Mouse (Mus musculus) adrenal gland, postnatal 36 days (tissue): ENCODE measurements around the gene 4632433K11Rik. TPM values are rescaled to one million over a fixed set of nuclear protein-coding genes. Genes with fewer than 3 reads are reported as not detected.
"Not testable (repeated sequence)": the region's sequence is repeated elsewhere in the genome, so short reads cannot be mapped to it uniquely, and the experiment has no call there.

Experiments used
- DNase-seq, 2 experiments: peaks; one replicate each; pipeline ENCODE4 v3.0.0; 2021; ENCODE audit warnings: mixed read lengths in 1 of 2
- total RNA-seq, 2 experiments: library from RNA; stranded (reverse); gene quantifications; 2 replicates each; pipeline ENCODE4 v1.2.3; 2021

4632433K11Rik gene
- total RNA-seq, 2 experiments from 2014 or later = not detected

DNA sequence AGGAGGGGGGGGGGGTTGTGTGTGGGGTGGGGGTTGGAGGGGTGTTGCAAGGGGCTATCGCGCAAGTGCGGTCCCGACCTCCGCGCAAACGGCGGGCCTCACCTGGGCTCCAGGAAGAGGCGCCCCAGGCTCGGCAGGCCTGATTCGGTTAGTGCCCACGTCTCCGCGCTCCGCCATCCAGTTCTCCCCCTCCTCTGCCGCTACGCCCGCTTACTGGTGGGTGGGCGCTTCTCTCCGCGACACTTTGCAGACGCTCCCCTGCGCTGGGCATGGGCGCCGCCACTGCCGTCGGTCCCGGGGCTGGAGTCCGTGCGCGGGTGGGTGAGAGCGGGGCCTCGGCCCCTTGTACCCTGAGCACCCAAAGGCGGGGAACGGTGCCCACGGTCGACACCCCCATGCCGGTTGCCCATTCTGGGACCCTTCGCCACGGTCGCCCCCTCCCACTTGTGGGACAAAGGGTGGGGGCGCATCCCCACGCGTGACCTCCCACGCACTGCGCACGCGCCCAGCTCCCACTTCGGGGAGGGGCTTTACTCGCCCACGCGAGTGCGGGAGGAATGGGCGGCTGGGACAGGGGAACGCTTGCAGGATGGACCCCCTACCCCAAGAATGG lies 22.8 kb downstream of the 4632433K11Rik start:
- DNase-seq = no peak

GRCm38 (mm10) chr7:5057381-5057780 lies 23.5 kb downstream of the 4632433K11Rik start:
- no peak for DNase-seq

GRCm38 (mm10) chr7:5057804-5058203 lies 23.9 kb downstream of the 4632433K11Rik start:
- no peak for DNase-seq

- no peak for DNase-seq
Measured at GRCm38 (mm10) chr7:5058631-5059030, 24.7 kb downstream of the 4632433K11Rik start.

- no peak for DNase-seq
Measured at GRCm38 (mm10) chr7:5059421-5059820, 25.5 kb downstream of the 4632433K11Rik start.

GRCm38 (mm10) chr7:5060239-5060731 lies 26.4 kb downstream of the 4632433K11Rik start:
- peak; percentile 83 to 89 for DNase-seq

GRCm38 (mm10) chr7:5060944-5061773 lies 27.2 kb downstream of the 4632433K11Rik start:
- DNase-seq = peak; percentile 97 to 98

DNA sequence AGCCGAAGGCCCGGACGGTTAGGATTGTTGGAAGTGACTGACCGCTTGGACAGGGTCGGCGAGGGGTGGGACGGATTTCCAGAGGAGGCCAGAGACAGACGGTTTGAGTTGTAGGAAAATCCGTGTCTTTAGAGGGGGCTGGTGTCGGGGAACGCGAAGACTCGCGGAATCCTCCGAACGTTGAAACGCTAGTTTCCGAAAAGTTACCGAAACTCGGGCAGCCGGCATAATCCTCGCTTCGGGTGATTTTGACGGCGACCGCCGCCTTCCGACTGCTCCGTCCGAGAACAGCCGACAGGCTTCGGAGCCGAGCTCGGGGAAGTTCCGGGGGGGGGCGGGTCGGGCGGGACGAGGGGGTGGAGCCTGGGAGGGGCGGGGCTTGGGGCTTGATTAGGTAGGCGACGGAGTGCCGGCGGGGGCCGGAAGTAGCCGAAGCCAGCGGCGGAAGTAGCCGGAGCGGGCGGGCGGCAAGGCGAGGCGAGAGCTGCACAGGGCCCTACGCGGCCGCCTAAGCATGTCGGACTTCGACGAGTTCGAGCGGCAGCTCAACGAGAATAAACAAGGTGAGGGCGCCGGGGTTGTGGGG lies 27.9 kb downstream of the 4632433K11Rik start, which contains the start of gene U2af2:
Gene U2af2, plus strand, starts transcription at position 370 of the 586 bp plus-strand sequence.
- DNase-seq = peak; percentile 95 to 98

DNA sequence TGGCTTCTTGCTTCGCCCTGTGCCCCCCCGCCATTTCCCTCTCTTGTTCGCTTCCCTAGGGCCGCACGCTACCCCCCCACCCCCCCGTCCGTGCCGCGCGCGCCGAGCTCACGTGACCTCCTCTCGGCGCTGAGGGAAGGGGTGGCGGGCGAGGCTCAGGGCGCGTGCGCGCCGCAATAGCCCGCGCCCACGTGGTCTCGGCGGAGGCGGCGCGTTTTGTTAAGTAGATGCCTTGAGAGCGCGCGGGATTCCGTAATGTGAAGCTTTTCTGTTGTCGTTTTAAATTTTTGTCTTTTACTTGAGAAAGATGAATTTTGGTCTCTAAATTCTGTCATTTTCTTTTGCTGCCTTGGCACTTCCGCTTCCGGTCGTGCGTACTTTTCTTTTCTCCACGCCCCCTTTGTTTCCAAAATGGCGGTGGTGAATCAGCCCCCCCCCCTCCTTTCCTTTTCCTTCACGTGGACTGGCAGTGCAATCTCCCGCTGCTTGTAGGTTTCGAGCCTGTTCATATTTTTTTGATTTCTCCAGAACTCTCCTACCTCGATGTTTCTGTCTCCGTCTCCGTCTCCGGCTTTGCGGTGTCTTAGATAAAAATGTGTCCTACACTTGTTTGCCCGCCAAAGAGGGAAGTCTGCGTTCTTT lies 28.6 kb downstream of the 4632433K11Rik start:
- DNase-seq = peak; percentile 77 to 80

GRCm38 (mm10) chr7:5064886-5065285 lies 31.0 kb downstream of the 4632433K11Rik start:
- DNase-seq = no peak

- DNase-seq = no peak
Measured at GRCm38 (mm10) chr7:5073586-5073985, 39.7 kb downstream of the 4632433K11Rik start.

DNA sequence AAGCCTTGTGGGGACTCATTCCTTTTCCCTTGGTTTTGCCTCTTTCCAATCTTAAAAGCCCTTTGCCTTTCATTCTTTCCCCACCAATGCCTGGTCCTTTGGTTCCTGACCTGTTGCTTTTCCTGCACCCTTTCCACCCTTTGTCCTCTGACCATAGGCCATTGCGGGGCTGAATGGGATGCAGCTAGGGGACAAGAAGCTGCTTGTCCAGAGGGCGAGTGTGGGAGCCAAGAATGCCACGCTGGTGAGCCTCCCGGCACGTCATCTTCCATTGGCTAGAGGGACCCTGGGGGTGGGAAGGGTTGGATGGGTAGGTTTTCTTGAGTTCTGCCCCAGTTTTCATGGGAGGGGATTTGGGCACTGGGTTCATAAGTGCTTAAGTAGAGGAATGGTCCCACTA lies 41.1 kb downstream of the 4632433K11Rik start:
- no peak for DNase-seq

DNA sequence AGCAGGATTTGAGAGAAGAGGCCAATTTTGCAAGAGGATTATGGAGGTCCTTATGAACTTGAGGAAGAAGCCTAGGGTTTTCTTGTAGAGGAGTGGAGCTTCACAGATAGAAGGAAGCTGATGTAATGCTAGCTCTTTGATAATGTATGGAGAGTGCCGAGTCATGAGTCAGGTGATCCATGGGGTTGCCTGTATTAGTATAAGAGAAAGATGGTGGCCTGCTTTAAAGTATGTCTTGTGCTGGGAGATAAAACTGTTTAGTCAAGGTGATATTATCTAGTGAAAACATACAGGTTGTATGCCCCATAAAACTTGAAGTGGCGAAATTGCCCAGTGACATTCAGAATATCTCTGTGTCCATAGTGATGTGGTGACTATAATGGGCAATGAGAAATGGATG lies 43.0 kb downstream of the 4632433K11Rik start:
- no peak for DNase-seq

- not testable (repeated sequence) for DNase-seq
Measured at GRCm38 (mm10) chr7:5079365-5080009, 45.6 kb downstream of the 4632433K11Rik start.

- peak; percentile 98 to 99 for DNase-seq
Measured at GRCm38 (mm10) chr7:5080010-5080751, 46.3 kb downstream of the 4632433K11Rik start, which contains the start of gene Epn1. Gene Epn1, plus strand, starts transcription at chr7:5080235.

DNA sequence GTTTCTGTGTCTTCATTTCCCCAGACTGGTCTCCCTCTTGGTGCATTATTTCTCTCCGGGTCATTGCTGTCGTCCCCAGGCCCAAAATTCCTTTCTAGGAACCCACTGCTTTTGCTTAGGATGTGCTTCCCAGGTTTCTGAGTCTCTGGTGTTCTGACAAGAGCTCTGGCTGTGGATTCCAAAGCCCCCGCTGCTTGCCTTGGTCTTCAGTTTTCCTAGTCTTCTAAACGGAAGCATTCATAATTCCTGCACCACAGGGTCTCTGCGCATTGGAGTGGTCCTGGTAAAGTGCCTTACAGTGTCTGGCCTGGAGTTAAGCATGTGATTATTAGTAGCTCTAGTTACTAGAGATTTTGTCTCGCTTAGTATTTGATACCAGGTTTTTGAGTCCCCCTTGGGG lies 46.9 kb downstream of the 4632433K11Rik start:
- DNase-seq = no peak

- no peak for DNase-seq
Measured at GRCm38 (mm10) chr7:5081241-5081640, 47.3 kb downstream of the 4632433K11Rik start.

DNA sequence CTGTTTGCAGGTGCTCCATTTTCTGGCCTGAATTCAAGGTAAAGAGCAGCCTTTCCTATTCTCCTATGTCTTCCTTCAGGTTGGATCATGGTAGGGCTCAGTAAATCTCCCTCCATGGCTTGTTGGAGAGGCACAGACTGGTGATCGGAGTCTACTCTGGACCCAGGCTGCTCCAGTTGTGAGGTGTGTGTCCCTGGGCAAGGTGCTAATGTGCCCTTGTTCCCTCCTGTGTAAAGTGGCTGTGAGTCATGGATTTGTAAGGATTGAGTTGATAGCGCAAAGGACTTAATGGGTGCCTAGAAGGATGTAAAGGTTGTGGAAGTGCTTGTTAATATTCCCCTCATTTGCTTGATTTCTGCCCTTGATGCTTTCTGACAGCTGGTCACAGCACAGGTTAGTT lies 48.0 kb downstream of the 4632433K11Rik start:
- DNase-seq = no peak

GRCm38 (mm10) chr7:5083325-5084105 lies 49.6 kb downstream of the 4632433K11Rik start:
- DNase-seq = no peak
